Mouse (Mus musculus) hindbrain, embryonic 14.5 days (tissue): ENCODE data around the gene Aktip. TPM values are rescaled to one million over a fixed set of nuclear protein-coding genes. Genes with fewer than 3 reads are reported as not detected.

Experiments
- ATAC-seq: fragments of 200-750 bp; cut with Nextera tagmentation; 2 replicates; pipeline ENCODE4 v1.8.0; 2017; ENCODE audit warnings: moderate number of reproducible peaks, mild to moderate bottlenecking, moderate TSS enrichment, moderate library complexity; ENCODE audit not compliant: low FRiP score
- DNase-seq: peaks from one replicate; pipeline ENCODE4 v3.0.0-alpha.2; 2015; ENCODE audit warnings: low spot score
- H3K27ac ChIP-seq: fragments of 300-500 bp; sonication (generic); 2 replicates; pipeline ENCODE4 v1.5.1; 2014; ENCODE audit warnings: mild to moderate bottlenecking, moderate library complexity
- H3K27me3 ChIP-seq: fragments of 300-500 bp; sonication (generic); 2 replicates; pipeline ENCODE4 v1.6.1; 2014; ENCODE audit warnings: mild to moderate bottlenecking, low read length, mixed read lengths; ENCODE audit not compliant: control insufficient read depth, insufficient read depth
- H3K36me3 ChIP-seq: fragments of 300-500 bp; sonication (generic); replicated peaks from 2 replicates; pipeline ENCODE4 v1.6.1; 2014; ENCODE audit not compliant: control insufficient read depth, insufficient read depth
- H3K4me1 ChIP-seq: fragments of 300-500 bp; sonication (generic); replicated peaks from 2 replicates; pipeline ENCODE4 v1.6.1; 2014; ENCODE audit warnings: antibody characterized with exemption, low read length, mixed read lengths; ENCODE audit not compliant: control insufficient read depth, insufficient read depth
- H3K4me2 ChIP-seq: fragments of 300-500 bp; sonication (generic); replicated peaks from 2 replicates; pipeline ENCODE4 v1.6.1; 2014; ENCODE audit warnings: mild to moderate bottlenecking, moderate library complexity
- H3K4me3 ChIP-seq: fragments of 300-500 bp; sonication (generic); replicated peaks from 2 replicates; pipeline ENCODE4 v1.5.1; 2014; ENCODE audit warnings: mild to moderate bottlenecking, low read length
- H3K9ac ChIP-seq: fragments of 300-500 bp; sonication (generic); 2 replicates; pipeline ENCODE4 v1.6.1; 2014
- H3K9me3 ChIP-seq: fragments of 300-500 bp; sonication (generic); 2 replicates; pipeline ENCODE4 v1.6.1; 2016; ENCODE audit warnings: low read length; ENCODE audit not compliant: control insufficient read depth
- WGBS: fragments of 180-500 bp; shearing (Covaris S2); extraction: QIAGEN DNeasy Blood & Tissue Kit; methylation state at CpG from one replicate; pipeline ENCODE4 v1.1.7; 2014; 5-methylcytosine and 5-hydroxymethylcytosine counted together
- polyA plus RNA-seq: library from polyadenylated mRNA; unstranded; fragments of >200 nt; fragmentation: Nextera tagmentation; extraction: Ambion mirVana; gene quantifications from 2 replicates; pipeline ENCODE4 v1.2.1, GENCODE M21; 2014

The Aktip gene
- polyA plus RNA-seq, 1 experiment from 2014 or later = 118 TPM

- Histone ChIP-seq H3K9me3 (no peaks in the 10 kb centered on the region), H3K27ac (peak overlapping the region; percentile 26), H3K4me2 (0 out of 2 replicates have a peak overlapping the region, but pooled peaks have one; percentile 45), H3K27me3 (no peaks in the 10 kb centered on the region), H3K4me1 (peaks cover 18% of the 10 kb centered on the region), H3K36me3 (no peaks in the 10 kb centered on the region), H3K9ac (no peak overlapping the region), H3K4me3 (no peak overlapping the region)
- DNase-seq = no peak
- peak; percentile 53 for ATAC-seq
- 20% methylated on average over 13 of the region's 13 CpGs for WGBS
Measured at GRCm38 (mm10) chr8:91171605-91172004, 28.2 kb downstream of the Aktip start.

- H3K4me3 ChIP-seq = no peak overlapping the region
- 0 out of 2 replicates have a peak overlapping the region, but pooled peaks have one; percentile 39 for H3K27ac ChIP-seq
- H3K4me1 ChIP-seq = peaks cover 18% of the 10 kb centered on the region
- no peaks in the 10 kb centered on the region for H3K27me3 ChIP-seq
- DNase-seq (peak; percentile 57), ATAC-seq (0 out of 2 replicates have a peak, but pooled peaks have one; percentile 55)
- peak overlapping the region; percentile 45 for H3K4me2 ChIP-seq
- H3K9ac ChIP-seq = no peak overlapping the region
- no peaks in the 10 kb centered on the region for H3K9me3 ChIP-seq
- no peaks in the 10 kb centered on the region for H3K36me3 ChIP-seq
- 14% methylated on average over 14 of the region's 14 CpGs for WGBS
Measured at GRCm38 (mm10) chr8:91170914-91171313, 28.9 kb downstream of the Aktip start.

- Histone ChIP-seq H3K4me3 (no peak overlapping the region), H3K9ac (no peak overlapping the region), H3K36me3 (no peaks in the 10 kb centered on the region), H3K27me3 (no peaks in the 10 kb centered on the region), H3K9me3 (peaks cover 3% of the 10 kb centered on the region; the same call in 1 of the 2 replicates), H3K4me1 (peaks cover 18% of the 10 kb centered on the region), H3K4me2 (no peak overlapping the region), H3K27ac (peak overlapping the region; percentile 39; the same call in 1 of the 2 replicates)
- no peak for DNase-seq
- 84% methylated on average over 6 of the region's 6 CpGs for WGBS
- no peak for ATAC-seq
Measured at GRCm38 (mm10) chr8:91170152-91170551, 29.6 kb downstream of the Aktip start.

GRCm38 (mm10) chr8:91159959-91160800, 39.6 kb downstream of the Aktip start:
- ATAC-seq (no peak), DNase-seq (no peak)
- Histone ChIP-seq H3K27ac (no peak overlapping the region), H3K4me2 (no peak overlapping the region), H3K36me3 (no peaks in the 10 kb centered on the region), H3K9me3 (peaks cover 4% of the 10 kb centered on the region; the same call in 1 of the 2 replicates), H3K4me1 (no peaks in the 10 kb centered on the region), H3K27me3 (no peaks in the 10 kb centered on the region), H3K4me3 (no peak overlapping the region), H3K9ac (no peak overlapping the region)
- WGBS = 32% methylated on average over 15 of the region's 15 CpGs

GRCm38 (mm10) chr8:91158617-91159016, 41.2 kb downstream of the Aktip start:
- Histone ChIP-seq H3K36me3 (no peaks in the 10 kb centered on the region), H3K4me1 (no peaks in the 10 kb centered on the region), H3K27ac (no peak overlapping the region), H3K9me3 (no peaks in the 10 kb centered on the region), H3K4me3 (no peak overlapping the region), H3K9ac (no peak overlapping the region), H3K27me3 (no peaks in the 10 kb centered on the region), H3K4me2 (no peak overlapping the region)
- 96% methylated on average over 10 of the region's 10 CpGs for WGBS
- DNase-seq (no peak), ATAC-seq (no peak)

GRCm38 (mm10) chr8:91154564-91154963, 45.2 kb downstream of the Aktip start:
- Histone ChIP-seq H3K36me3 (no peaks in the 10 kb centered on the region), H3K27ac (no peak overlapping the region), H3K4me2 (no peak overlapping the region), H3K27me3 (no peaks in the 10 kb centered on the region), H3K4me3 (no peak overlapping the region), H3K9ac (no peak overlapping the region), H3K4me1 (no peaks in the 10 kb centered on the region), H3K9me3 (no peaks in the 10 kb centered on the region)
- DNase-seq = no peak
- no peak for ATAC-seq
- 53% methylated on average over 6 of the region's 6 CpGs for WGBS

GRCm38 (mm10) chr8:91153831-91154230, 45.9 kb downstream of the Aktip start:
- WGBS = 75% methylated on average over 3 of the region's 3 CpGs
- Histone ChIP-seq H3K9ac (no peak overlapping the region), H3K4me2 (no peak overlapping the region), H3K4me3 (no peak overlapping the region), H3K9me3 (no peaks in the 10 kb centered on the region), H3K4me1 (no peaks in the 10 kb centered on the region), H3K27ac (no peak overlapping the region), H3K27me3 (no peaks in the 10 kb centered on the region), H3K36me3 (no peaks in the 10 kb centered on the region)
- ATAC-seq = no peak
- DNase-seq = no peak

GRCm38 (mm10) chr8:91151531-91151930, 48.2 kb downstream of the Aktip start:
- no peaks in the 10 kb centered on the region for H3K36me3 ChIP-seq
- no peaks in the 10 kb centered on the region for H3K4me1 ChIP-seq
- no peaks in the 10 kb centered on the region for H3K9me3 ChIP-seq
- ATAC-seq = no peak
- H3K9ac ChIP-seq = no peak overlapping the region
- 90% methylated on average over 7 of the region's 7 CpGs for WGBS
- no peak overlapping the region for H3K27ac ChIP-seq
- H3K4me3 ChIP-seq = no peak overlapping the region
- no peak for DNase-seq
- H3K4me2 ChIP-seq = no peak overlapping the region
- H3K27me3 ChIP-seq = no peaks in the 10 kb centered on the region

GRCm38 (mm10) chr8:91149298-91149697, 50.5 kb downstream of the Aktip start:
- Histone ChIP-seq H3K27ac (no peak overlapping the region), H3K9ac (no peak overlapping the region), H3K36me3 (no peaks in the 10 kb centered on the region), H3K4me3 (no peak overlapping the region), H3K4me1 (no peaks in the 10 kb centered on the region), H3K4me2 (no peak overlapping the region), H3K9me3 (no peaks in the 10 kb centered on the region), H3K27me3 (no peaks in the 10 kb centered on the region)
- ATAC-seq (no peak), DNase-seq (no peak)
- 55% methylated on average over 3 of the region's 3 CpGs for WGBS
